Mouse (Mus musculus) heart, adult 8-10 months (tissue): Measurements from ENCODE around the gene Anpep. TPM values are rescaled to one million over a fixed set of nuclear protein-coding genes. Genes with fewer than 3 reads are reported as not detected.
A peak's percentile ranks its signal among the peaks of the same experiment; 100 is the strongest.

Source experiments
- DNase-seq: peaks from one replicate; pipeline ENCODE4 v3.0.0; 2022; ENCODE audit warnings: low spot score
- total RNA-seq, 4 experiments: library from RNA; stranded (reverse); gene quantifications; 2 replicates each; pipeline ENCODE4 v1.2.4; 2022

Anpep gene
- 10 to 100 TPM in 3 of 4 experiments, 1 to 10 TPM in 1; 9.2 to 16.4 (median 10.3) TPM for total RNA-seq

DNA sequence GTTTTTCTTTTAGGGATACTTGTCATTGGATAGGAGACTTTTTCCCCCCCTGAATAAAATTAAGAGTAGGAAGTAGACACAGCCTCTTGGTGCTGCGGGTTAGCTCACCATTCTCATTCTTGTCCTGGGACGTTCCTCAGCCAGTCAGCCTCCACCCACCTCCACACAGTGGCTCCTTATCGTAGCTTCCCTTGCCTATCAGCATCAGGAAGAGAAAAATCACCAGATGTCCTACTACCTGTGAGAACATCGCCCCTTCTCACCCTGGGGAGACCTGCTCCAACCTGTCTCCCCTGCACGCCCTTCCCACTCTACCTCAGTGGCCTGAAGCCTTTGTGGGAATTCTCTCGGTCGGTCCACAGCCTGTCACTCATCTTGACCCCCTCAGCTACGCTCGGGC, at the start of gene Anpep:
Anpep (minus strand) TSS at position 249 of the 400 bp plus-strand sequence.
- DNase-seq, result no peak

DNA sequence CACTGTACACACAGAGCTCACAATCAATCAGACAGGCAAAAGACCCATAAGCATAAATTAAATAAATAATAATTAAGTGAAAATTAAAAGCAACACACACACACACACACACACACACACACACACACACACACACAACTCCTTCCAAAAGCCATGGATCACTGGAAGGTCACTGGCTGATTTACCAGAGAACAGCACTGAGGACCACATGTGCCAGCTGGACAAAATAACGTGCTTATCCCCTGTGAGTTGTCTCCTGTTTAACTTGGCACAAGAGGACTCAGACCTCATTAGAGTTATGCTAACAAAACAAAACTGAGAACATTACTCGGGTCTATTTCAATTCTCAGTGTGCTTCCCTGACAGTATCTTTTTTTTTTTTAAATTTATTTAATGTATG, 46.5 kb upstream of the Anpep start:
- peak; percentile 61 for DNase-seq

DNA sequence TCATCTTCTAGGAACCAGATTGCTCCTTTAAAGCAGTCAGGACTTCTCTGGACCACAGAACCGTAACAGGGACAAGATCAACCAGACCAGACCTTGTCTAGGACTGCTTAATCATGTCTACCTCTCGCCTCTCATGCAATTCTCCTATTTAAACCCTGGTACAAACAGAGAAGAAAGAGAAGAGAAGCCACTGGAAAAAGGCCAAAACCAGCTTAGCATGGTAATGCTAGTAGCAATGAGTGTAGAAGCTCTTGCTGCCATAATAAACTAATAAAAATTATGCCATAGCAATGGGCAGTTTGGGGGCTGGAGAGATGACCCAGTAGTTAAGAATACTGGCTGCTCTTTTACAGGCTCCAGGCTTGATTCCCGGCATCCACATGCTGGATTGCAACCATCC, 46.1 kb upstream of the Anpep start:
- DNase-seq, result no peak

- DNase-seq, result no peak
Observed at GRCm38 (mm10) chr7:79905193-79905592, 44.3 kb upstream of the Anpep start.

DNA sequence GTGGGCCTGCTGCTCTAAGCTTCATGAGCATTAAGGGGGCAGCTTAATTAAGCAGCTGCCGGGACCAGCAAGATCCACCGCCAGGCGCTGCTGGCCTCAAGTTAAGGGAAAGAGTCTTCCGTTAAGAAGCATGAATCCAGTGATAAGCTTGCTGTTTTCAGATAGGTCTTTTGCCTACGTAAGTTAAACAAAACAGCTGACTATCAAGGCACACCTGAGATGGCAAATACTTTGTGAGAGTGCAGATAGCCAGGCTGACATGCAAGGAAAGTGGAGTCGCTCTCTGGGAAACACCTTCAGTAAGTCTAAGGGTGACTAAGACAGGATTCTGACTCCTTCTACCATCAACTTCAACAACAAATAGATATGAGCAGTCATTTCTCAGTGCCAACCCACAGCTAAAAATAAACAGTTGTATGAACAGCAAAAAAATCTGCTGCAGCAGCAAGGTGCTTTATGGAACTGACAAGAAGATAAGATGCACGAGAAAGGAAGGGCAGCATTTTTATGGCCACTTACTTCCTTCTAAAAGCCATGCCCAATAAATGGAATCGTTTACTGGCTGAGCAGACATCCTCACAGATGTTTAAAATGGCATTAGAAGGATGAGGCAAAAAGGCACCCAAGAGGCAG, 42.4 kb upstream of the Anpep start:
- no peak for DNase-seq

DNA sequence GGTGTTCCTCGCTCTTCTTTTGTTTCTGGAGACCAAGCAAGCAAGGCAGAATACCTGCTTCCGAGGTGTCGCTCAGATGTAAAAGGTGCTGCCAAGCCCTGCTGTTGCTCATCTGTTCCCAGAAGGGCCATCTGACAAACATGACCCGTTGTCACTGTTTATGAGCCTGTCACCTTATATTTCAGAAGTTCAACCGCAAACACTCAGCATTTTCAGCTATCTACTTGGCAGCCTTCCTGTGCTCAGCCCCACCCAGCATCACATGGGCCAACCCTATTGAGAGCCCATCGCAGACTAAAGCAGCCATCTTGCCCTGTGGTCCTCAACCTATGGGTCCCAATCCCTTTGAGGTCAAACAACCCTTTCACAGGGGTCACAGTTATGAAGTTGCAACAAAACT, 39.9 kb upstream of the Anpep start:
- no peak for DNase-seq

GRCm38 (mm10) chr7:79895225-79895624, 34.4 kb upstream of the Anpep start:
- no peak for DNase-seq

- no peak for DNase-seq
Observed at GRCm38 (mm10) chr7:79894790-79895189, 33.9 kb upstream of the Anpep start.

- no peak for DNase-seq
Observed at GRCm38 (mm10) chr7:79892576-79893428, 31.9 kb upstream of the Anpep start.

DNA sequence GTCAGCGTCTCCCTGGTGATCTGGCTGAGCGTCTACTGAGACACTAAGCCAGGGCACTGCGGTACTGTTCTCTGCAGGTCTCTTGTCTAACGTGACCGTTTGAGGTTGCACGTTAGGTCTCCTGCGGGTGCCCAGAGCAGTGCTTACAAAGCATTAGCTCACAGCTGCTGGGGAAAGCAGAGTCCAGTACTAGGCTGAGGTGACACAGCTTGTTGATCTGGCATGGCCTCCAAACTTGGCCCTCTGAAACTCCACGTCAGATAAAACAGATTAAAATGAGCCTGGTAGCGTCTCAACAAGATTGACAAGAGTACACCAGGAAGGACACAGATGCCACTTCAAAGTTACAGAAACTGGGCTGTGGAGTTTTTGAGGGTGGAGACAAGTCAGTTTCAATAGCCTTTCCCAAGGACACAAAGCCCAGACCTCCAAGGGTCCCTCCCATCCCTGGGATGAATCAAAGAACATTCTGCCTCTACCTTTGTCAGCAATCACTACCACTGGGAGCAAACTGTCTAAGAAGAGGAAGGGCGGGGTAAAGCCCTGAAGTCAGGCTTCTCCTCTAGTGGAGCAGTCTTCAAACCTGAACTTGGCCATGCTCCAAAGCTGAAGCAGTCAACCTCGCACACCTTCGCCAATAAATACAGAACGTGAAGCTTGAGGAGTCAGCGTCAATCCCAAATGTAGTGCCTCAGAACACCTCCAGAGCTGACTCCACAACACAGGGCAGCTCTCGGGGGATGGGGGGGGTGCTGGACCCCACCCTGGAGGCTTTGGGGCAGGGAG, 29.8 kb upstream of the Anpep start:
- no peak for DNase-seq

GRCm38 (mm10) chr7:79888603-79889002, 27.7 kb upstream of the Anpep start:
- DNase-seq, result no peak

DNA sequence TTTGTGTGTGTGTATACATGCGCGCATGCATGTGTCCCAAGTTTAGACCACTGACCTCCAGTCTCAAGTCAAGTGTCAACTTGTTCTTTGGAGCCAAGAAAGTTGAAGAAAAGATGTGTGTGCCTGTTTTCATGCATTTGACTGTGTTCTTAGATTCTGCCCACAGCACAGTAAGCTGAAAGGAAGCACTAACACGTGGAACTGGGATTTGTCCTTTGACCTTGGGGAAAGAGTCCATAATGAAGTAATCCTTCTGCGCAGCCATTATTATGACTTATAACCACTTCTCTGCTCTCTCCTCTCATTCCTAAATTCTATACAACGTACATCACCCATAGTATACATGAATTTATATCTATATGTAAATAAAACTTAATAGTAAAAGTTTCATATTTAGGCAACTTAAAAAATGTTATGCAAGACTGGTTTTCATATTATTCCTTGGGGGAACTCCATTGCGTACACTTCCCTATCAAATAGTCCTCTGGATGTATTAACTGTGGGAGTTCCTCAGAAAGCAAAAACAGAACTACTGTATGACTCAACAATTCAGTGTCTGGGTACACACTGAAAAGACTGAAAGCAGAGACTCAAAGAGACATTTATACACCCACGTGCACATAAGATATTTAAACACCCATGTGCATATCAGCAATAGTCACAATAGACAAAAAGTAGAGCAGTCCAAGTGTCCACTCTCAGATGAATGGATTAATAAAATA, 22.9 kb upstream of the Anpep start:
- DNase-seq, result no peak

DNA sequence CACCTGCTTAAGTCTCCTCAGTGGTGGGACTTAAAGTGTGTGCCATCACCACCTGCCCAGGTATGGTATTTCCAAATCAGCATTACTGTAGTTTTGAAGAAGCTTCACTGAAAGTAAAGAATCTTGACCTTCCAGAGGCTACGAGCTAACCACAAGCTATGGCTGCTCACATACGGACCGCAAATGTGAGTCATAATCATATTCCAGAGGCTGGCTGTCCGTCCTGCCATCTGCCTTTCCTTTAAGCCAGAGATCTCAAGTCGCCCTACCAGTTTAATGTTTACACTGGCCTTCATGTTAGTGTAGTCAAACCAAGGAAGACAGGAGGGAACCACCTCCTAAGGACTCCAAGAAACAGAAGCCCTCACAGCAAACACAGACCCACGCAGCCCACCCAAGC, 21.0 kb upstream of the Anpep start:
- DNase-seq, result no peak

DNA sequence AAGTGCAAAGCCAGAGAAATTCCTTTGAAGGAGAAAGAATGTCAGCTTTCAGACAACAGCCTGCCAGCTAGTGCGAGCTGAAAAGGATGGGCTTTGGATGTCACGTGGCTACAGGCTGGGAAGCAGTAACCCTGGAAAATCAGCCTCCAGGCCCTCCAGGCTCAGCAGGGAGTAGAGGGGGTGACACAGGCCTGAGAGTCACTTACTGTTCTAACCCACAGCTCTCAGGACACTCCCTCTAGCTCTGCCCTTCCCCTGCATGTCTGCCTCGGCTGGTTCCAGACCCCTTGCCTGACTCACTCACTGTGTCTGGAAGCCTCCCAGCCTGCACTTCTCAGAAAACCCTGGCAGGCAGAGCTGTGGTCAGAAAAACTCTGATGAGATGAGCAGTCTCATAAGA, 20.1 kb upstream of the Anpep start:
- peak; percentile 23 for DNase-seq

DNA sequence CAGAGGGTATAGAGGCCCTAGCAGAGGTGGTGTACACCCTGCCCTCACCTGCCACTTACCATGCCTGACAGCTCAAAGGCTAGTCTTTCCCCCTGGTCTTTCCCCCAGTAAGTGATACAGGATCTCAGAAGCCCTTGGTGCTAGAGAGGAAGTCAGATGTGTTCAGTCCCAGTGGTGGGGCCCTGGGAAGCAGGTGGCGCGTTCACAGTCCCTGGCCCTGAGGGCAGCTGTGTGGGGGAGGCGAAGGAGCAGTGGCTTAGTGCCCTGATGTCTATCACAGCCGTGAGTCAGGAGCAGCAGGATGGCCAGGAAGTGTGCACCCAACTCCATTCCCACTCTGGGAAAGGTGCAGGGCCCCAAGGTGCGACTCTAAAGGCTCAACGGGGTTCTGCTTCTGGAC, 19.2 kb upstream of the Anpep start:
- no peak for DNase-seq

GRCm38 (mm10) chr7:79878455-79879025, 17.7 kb upstream of the Anpep start:
- no peak for DNase-seq

DNA sequence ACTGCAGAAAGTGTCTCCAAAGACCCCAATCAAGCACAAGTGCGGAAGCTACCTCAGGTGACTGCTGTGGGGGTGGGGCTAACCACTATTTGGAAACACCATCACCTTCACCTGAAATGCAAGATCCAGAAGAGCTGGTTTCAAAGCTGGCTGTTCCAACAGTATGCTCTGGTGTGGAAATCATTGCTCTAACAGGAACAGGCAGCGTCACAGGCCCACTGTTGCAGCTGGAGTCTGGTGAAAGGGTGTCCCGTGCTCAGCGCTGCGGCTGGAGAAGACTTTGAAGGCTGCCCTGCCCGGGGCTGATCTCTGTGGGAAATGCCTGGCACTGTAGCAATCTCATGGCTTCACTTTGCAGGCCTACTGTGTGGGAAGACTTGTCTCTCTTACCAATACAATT, 12.5 kb upstream of the Anpep start:
- DNase-seq, result no peak

DNA sequence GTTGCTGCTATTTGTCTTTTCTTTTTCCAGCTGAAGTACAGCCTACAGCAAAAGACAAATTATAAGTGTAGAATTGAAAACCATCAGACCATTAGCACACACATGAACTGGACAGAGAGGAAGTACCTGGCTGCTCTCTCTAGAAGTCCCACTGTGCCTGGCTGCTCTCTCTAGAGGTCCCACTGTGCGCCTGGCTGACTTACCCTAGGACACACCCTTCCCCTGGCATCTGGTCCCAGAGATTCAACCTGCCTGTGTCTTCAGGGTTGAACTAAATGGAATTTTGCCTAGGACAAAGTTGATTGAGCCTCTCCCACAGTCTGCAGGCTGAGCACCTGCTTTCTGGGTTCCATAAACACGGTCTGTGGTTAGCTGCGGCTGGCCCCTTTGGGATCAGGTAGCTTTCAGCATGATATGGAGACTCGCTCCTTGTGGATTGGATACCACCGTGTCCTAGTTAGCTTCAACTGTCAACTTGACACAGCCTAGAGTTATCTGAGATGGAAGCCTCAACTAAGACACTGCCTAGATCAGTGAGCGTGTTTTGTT, 11.0 kb upstream of the Anpep start:
- no peak for DNase-seq

DNA sequence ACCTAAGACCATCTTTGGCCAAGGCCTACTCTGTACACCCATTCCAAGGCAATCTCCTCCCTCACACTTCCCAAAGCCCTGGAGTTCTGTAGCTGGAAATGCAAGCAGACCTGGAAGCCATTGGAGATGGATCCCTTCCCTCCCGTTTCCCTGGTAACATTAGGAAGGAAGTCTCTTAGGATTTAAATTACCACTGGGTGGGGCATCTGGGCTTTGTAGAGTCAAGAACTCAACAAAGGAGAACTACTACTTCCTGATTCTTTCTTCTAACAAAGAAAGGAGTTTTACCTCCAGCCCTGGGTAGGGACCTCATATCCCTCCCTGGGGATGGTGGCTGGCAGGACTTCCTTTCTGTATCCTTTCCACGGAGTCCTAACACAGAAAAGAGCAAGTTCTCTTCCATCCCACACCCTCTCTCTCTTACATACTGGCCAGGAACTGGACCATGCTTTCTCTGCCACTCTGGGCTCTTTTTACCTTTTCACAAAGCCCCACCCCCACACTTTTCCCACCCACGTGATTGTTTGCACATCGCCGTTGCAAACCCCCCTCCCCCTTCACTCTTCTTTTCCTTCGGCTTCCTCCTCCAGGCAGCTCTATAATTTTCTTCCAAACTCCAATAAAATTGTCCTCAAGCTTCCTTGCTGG, 8.3 kb upstream of the Anpep start:
- DNase-seq, result no peak

DNA sequence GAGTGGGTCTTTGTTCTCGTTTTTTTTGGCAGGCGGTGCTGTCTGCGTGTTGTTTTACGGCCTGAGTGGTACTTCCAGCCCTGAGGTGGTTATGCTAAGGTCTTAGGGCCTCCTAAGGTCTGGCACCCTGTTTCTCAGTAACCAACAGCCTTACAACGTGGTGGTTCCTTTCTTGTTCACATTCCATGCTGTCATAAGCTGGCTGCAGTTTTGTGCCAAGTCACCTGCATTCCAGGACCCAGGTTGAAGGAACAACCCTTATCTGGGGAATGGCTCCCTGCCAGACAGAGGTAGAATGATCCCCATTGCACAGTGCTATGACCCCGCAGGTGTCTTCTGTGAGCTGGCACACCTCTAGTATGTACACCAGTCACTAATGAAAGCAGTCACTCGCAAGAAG, 7.6 kb upstream of the Anpep start:
- no peak for DNase-seq

DNA sequence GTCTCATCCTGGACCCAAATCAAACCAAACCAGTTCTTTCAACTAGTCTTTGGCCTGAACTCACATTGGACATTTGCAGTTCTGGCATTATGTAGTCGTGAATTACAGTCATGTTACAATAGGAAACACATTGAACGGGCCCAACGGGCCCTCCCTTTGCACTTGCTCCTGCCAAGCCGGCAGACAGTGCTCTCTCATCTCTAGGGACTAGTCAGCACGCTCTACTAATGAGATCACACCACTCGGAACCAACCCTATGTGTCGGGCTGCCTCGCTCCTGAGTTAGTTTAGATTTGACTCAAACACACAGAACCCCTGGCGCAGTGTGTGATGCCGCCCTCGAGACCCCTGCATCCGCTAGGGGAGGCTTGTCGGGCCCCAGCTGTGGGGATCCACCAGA, 7.0 kb upstream of the Anpep start:
- DNase-seq, result peak; percentile 48
